Mouse (Mus musculus) thymus, postnatal 0 days (tissue): Measurements from ENCODE around the gene Ints13. TPM values are rescaled to one million over a fixed set of nuclear protein-coding genes. Genes with fewer than 3 reads are reported as not detected.

Experiments used
- DNase-seq: peaks from one replicate; pipeline ENCODE4 v3.0.0-alpha.2; 2015; ENCODE audit warnings: low spot score
- polyA plus RNA-seq: library from polyadenylated mRNA; unstranded; fragments of >200 nt; fragmentation: Nextera tagmentation; extraction: Ambion mirVana; gene quantifications from 2 replicates; pipeline ENCODE4 v1.2.1, GENCODE M21; 2015

The Ints13 gene
- polyA plus RNA-seq, 1 experiment from 2014 or later, result 110 TPM

GRCm38 (mm10) chr6:146540386-146540785 is 37.2 kb downstream of the Ints13 start:
- no peak for DNase-seq

DNA sequence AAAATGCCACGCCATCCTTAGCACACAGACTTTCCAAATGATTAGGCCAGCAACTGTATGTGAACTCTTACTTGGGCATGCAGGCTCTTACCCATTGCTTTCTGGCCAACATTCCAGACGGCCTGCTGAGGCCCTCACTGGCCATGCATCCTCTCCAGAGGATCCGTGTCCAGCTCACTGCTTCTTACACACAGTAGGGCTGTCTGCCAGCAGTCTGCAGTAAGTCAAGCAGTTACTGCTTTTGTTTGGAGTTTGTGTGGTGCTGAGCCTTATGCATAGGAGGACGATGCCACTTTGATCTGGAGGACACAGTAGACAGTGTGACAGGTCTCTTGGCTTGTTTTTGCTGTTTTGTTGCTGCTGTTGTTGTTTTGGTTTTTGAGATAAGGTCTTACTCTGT is 39.0 kb downstream of the Ints13 start:
- no peak for DNase-seq

- DNase-seq, result no peak
Measured at GRCm38 (mm10) chr6:146538071-146538470, 39.6 kb downstream of the Ints13 start.

DNA sequence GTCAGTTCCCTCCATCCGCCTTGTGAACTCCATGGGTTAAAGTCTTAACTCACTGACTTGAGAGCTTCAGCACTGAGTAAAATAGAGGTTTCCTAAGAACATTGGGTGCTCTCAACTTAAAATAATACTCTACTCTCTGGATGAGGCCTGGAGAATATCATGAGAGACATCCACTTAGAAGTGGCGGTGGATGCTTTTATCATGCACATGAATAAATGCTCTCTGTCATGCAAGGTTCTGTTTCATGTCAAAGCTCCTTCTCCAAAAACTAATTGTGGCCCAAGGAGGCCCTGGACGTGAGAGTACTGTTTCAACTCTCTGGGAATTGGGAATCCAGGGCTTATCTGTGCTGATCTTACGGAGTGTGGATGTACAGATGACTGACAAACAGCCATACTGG is 40.5 kb downstream of the Ints13 start:
- DNase-seq, result no peak

DNA sequence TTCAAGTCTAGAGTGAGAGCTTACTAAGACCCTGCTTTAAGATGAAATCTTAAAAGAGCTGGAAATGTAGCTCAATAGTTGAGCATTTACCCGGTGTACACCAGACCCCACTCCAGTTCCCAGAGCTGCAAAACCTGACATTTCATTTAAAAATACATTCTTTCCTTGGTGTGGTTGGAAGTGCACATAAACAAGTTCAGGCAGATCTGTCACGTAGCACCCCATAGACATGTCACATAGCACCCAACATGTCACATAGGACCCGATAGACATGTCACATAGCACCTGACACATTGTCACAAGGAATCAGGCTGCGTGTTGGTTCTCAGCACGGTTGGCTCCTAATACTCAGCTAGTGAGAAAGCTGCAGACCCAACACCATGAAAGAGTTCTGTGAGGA is 42.1 kb downstream of the Ints13 start:
- no peak for DNase-seq

GRCm38 (mm10) chr6:146533146-146533545 is 44.5 kb downstream of the Ints13 start:
- no peak for DNase-seq

DNA sequence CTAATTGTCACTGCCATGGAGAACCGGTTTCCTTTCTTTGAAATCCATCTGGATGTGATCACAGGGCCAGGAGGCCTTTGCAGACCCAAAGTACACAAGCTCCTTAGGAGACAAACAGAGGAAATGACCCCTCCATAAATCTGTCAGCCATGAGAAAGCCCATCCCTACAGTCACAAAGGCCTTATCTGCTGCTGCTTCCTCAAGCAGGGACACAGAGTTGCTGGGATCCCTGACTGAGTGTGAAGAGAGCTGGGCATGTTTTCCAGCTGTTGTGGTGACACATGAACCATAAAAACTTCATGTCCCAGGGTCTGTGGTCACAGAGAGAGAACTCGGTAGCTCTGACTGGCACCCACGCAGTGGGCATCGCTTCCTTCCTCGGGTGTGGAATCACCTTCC is 46.9 kb downstream of the Ints13 start:
- no peak for DNase-seq

- DNase-seq, result no peak
Measured at GRCm38 (mm10) chr6:146530363-146530762, 47.3 kb downstream of the Ints13 start.

- DNase-seq, result no peak
Measured at GRCm38 (mm10) chr6:146527537-146527936, 50.1 kb downstream of the Ints13 start.

- DNase-seq, result no peak
Measured at GRCm38 (mm10) chr6:146525500-146525899, 52.1 kb downstream of the Ints13 start.

- DNase-seq, result peak; percentile 79
Measured at GRCm38 (mm10) chr6:146521456-146522245, 56.0 kb downstream of the Ints13 start.

GRCm38 (mm10) chr6:146519019-146519418 is 58.6 kb downstream of the Ints13 start:
- DNase-seq, result no peak

DNA sequence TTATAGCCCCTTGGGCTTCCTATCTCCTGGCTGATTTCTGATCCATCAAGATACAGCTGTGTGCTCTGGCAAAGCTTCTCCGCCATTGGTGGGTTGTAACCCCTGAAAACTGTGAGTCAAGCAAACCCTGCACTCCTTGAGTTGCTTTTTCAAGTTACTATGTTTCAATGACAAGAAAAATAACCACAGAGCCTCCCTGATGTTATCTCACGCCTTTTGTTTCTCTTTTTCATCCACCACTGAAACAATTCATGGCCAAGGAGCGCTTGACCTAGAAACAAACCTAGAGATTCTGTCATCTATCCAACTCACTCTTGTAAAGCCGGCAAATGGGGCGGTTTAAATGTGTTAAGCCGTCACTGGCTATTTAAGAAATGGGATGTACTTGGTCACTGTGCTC is 61.7 kb downstream of the Ints13 start:
- DNase-seq, result peak; percentile 69

- peak; percentile 90 for DNase-seq
Measured at GRCm38 (mm10) chr6:146514531-146514948, 63.1 kb downstream of the Ints13 start.

DNA sequence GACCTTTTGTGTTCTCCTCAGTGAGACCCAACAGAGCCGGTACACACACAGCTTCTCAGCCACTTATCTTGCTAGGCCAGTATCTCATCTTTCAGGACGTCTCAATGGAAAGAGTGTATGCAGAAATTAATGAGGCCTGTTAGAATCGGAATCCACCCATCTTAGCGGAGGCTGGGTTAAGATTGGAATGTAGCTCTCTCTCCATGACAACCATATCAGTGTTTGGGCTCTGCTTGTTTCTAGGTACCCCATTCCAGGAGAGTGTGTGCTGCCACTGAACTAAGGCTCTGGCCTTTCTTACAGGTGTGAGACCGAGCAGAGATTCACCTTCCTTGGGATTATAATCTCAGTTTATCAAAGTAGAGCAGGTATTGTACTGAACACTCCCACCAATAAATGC is 63.7 kb downstream of the Ints13 start:
- no peak for DNase-seq

- DNase-seq, result no peak
Measured at GRCm38 (mm10) chr6:146513384-146513783, 64.3 kb downstream of the Ints13 start.

DNA sequence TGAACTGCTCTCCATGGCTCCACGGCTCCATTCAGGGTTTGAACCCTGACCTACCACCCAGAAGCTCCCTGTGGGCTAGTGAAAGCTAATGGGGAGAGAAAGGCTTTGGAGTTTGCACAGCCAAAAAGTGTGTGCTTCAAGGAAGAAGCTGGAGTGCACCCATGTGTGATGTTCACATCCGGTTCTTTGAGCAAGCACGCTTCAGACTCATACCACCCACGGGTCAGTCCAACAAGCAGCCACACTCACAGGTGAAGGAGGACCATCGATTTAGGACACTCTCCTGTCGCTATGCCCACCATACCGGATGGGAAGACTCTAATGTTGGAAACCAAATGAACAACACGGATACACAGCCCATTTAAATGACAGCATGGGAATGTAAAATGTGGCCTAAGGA is 66.1 kb downstream of the Ints13 start:
- DNase-seq, result no peak

- DNase-seq, result no peak
Measured at GRCm38 (mm10) chr6:146509891-146510290, 67.7 kb downstream of the Ints13 start.

DNA sequence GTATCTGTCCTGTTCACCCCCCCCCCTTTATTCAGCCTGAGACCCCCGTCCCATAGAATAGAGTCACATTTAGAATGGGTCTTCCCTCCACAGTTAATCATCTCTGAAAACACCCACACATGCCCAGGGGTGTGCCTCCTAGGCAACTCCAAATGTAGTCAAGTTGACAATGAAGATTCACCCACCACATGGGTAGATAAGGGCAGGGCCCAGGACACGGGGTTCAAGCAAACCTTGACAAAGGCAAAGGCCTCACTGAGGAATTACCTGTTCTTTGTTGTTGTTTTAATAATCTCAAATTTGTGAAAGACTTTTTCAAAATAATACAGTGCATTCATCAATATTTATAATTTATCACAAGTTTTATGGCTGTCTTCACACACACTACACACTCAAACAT is 73.2 kb downstream of the Ints13 start:
- DNase-seq, result no peak

- no peak for DNase-seq
Measured at GRCm38 (mm10) chr6:146502856-146503255, 74.8 kb downstream of the Ints13 start.

- peak; percentile 82 for DNase-seq
Measured at GRCm38 (mm10) chr6:146501866-146502804, 75.5 kb downstream of the Ints13 start, which contains the start of gene Itpr2. Gene Itpr2, minus strand, starts transcription at chr6:146502223.

GRCm38 (mm10) chr6:146501316-146501865 is 76.2 kb downstream of the Ints13 start:
- peak; percentile 85 for DNase-seq
